Mouse (Mus musculus) E14TG2a.4 (cell line): ENCODE results near the gene Zfp212.

Source experiments
- CTCF ChIP-seq: conservative IDR thresholded peaks from 2 replicates; pipeline ENCODE4 v1.5.1; 2014; ENCODE audit warnings: low read length
- NANOG ChIP-seq: IDR thresholded peaks from 2 replicates; pipeline ENCODE4 v1.6.1; 2014; ENCODE audit warnings: borderline replicate concordance, low read length, mixed read lengths
- POU5F1 ChIP-seq: IDR thresholded peaks from 2 replicates; pipeline ENCODE4 v1.6.1; 2014; ENCODE audit warnings: low read length, borderline replicate concordance

DNA sequence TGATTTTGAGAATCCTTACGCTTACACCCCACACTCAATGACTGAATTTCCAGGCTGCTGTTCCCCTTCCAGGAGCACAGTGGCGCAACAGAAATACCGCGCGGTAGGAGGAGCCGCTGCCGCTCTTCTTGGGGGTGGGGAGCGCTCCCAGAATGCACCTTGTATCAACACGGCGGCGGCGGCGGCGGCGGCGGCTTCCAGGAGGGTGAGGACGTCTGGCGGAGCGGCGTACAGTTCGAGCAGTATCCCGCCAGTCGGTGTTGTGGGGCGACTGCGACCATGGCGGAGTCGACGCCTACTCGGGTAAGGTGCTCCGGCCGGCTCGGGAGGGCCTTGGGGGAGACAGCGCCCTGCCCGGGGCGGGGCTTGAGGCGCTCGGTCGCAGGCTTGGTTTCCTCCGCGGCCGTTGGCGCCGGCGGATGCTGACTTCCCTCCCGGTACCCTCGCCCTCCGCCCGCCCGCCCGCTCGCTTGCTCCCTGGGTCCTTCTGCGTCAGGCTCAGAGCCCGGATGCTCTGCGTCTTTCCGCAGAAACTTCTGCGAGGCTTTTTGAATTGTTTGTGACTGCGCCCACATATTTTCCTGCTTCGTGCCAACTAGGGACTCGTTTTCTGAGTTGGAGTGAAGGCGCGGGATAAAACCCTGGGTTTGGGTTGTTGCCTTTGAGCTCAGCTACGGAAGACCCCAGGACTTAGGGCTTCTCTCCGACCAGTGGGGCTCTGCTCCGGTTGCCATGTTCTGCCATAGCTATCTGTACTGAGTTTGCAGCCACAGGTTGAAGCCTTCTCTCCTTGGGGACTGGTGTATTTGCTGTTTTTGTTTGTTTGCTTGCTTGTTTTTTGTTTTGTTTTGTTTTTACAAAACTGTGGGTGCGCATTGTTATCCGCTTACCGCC lies at the start of gene Zfp212:
- TF ChIP-seq CTCF (no peak), NANOG (no peak), POU5F1 (no peak)
